Mouse (Mus musculus) megakaryocyte, embryonic 14.5 days (primary cell): ENCODE results near the gene S100a4. TPM values are rescaled to one million over a fixed set of nuclear protein-coding genes. Genes with fewer than 3 reads are reported as not detected.

Source experiments
- H3K27me3 ChIP-seq: replicated peaks from 2 replicates; pipeline ENCODE3; 2012; ENCODE audit warnings: inconsistent platforms
- H3K36me3 ChIP-seq: replicated peaks from 2 replicates; pipeline ENCODE3; 2012; ENCODE audit warnings: low read length, inconsistent platforms, mixed read lengths
- H3K4me1 ChIP-seq: 2 replicates; pipeline ENCODE4 v1.6.1; 2012; ENCODE audit warnings: inconsistent platforms
- H3K4me3 ChIP-seq: replicated peaks from 2 replicates; pipeline ENCODE3; 2012; ENCODE audit warnings: moderate library complexity, mild to moderate bottlenecking, inconsistent platforms
- H3K9me3 ChIP-seq: 2 replicates; pipeline ENCODE4 v1.6.1; 2012; ENCODE audit warnings: inconsistent platforms
- FLI1 ChIP-seq: IDR thresholded peaks from 2 replicates; pipeline ENCODE4 v1.6.1; 2012; ENCODE audit warnings: low read length, inconsistent platforms, mixed read lengths
- GATA1 ChIP-seq: IDR thresholded peaks from 3 replicates; pipeline ENCODE4 v1.6.1; 2012; ENCODE audit warnings: mixed read lengths, low read length, inconsistent platforms, borderline replicate concordance
- polyA plus RNA-seq: library from polyadenylated mRNA; stranded (reverse); fragments of >175 nt; gene quantifications from 2 replicates; pipeline ENCODE4 v1.2.3, GENCODE M21; 2012; ENCODE audit warnings: low replicate concordance; ENCODE audit not compliant: insufficient read depth

Gene S100a4
- polyA plus RNA-seq, 1 experiment: not detected

GRCm38 (mm10) chr3:90615911-90616310 is 12.3 kb downstream of the S100a4 start:
- TF ChIP-seq FLI1 (no peak), GATA1 (no peak)
- no peaks in the 10 kb centered on the region for H3K9me3 ChIP-seq
- no peak overlapping the region for H3K4me3 ChIP-seq
- peaks cover 40% of the 10 kb centered on the region for H3K4me1 ChIP-seq
- H3K36me3 ChIP-seq: no peaks in the 10 kb centered on the region
- peaks cover 38% of the 10 kb centered on the region for H3K27me3 ChIP-seq

- no peak overlapping the region for H3K4me3 ChIP-seq
- peaks cover 34% of the 10 kb centered on the region for H3K27me3 ChIP-seq
- TF ChIP-seq GATA1 (no peak), FLI1 (no peak)
- H3K36me3 ChIP-seq: no peaks in the 10 kb centered on the region
- H3K4me1 ChIP-seq: peaks cover 32% of the 10 kb centered on the region
- no peaks in the 10 kb centered on the region for H3K9me3 ChIP-seq
These were observed 14.0 kb downstream of the S100a4 start for GRCm38 (mm10) chr3:90617586-90617985.

GRCm38 (mm10) chr3:90621552-90621951 is 18.0 kb downstream of the S100a4 start:
- Histone ChIP-seq H3K27me3 (peaks cover 28% of the 10 kb centered on the region), H3K4me3 (no peak overlapping the region), H3K4me1 (peaks cover 2% of the 10 kb centered on the region; the same call in 1 of the 2 replicates), H3K9me3 (no peaks in the 10 kb centered on the region), H3K36me3 (no peaks in the 10 kb centered on the region)
- no peak for TF ChIP-seq GATA1
- TF ChIP-seq FLI1: no peak

GRCm38 (mm10) chr3:90623435-90624071 is 20.0 kb downstream of the S100a4 start:
- Histone ChIP-seq H3K4me1 (peaks cover 2% of the 10 kb centered on the region; the same call in 1 of the 2 replicates), H3K36me3 (no peaks in the 10 kb centered on the region), H3K27me3 (peaks cover 31% of the 10 kb centered on the region), H3K9me3 (no peaks in the 10 kb centered on the region), H3K4me3 (no peak overlapping the region)
- TF ChIP-seq GATA1 (no peak), FLI1 (no peak)

GRCm38 (mm10) chr3:90625496-90625895 is 21.9 kb downstream of the S100a4 start:
- no peak for TF ChIP-seq GATA1
- TF ChIP-seq FLI1: no peak
- Histone ChIP-seq H3K4me3 (no peak overlapping the region), H3K4me1 (peaks cover 2% of the 10 kb centered on the region; the same call in 1 of the 2 replicates)

GRCm38 (mm10) chr3:90626266-90627021 is 22.9 kb downstream of the S100a4 start:
- no peaks in the 10 kb centered on the region for H3K9me3 ChIP-seq
- TF ChIP-seq FLI1 (no peak), GATA1 (no peak)
- no peak overlapping the region for H3K4me3 ChIP-seq
- H3K36me3 ChIP-seq: no peaks in the 10 kb centered on the region
- H3K4me1 ChIP-seq: peaks cover 2% of the 10 kb centered on the region; the same call in 1 of the 2 replicates
- H3K27me3 ChIP-seq: peaks cover 27% of the 10 kb centered on the region

More at GRCm38 (mm10) chr3:90625496-90625895, 21.9 kb downstream of the S100a4 start:
- peaks cover 31% of the 10 kb centered on the region for H3K27me3 ChIP-seq
- no peaks in the 10 kb centered on the region for H3K9me3 ChIP-seq
- no peaks in the 10 kb centered on the region for H3K36me3 ChIP-seq

GRCm38 (mm10) chr3:90627366-90627765 is 23.8 kb downstream of the S100a4 start:
- TF ChIP-seq GATA1 (no peak), FLI1 (no peak)
- Histone ChIP-seq H3K36me3 (no peaks in the 10 kb centered on the region), H3K9me3 (no peaks in the 10 kb centered on the region), H3K4me3 (no peak overlapping the region), H3K4me1 (no peaks in the 10 kb centered on the region; the same call in 1 of the 2 replicates), H3K27me3 (peaks cover 22% of the 10 kb centered on the region)

- Histone ChIP-seq H3K9me3 (no peaks in the 10 kb centered on the region), H3K4me1 (no peaks in the 10 kb centered on the region; the same call in 1 of the 2 replicates), H3K4me3 (no peak overlapping the region), H3K36me3 (no peaks in the 10 kb centered on the region), H3K27me3 (peaks cover 20% of the 10 kb centered on the region)
- TF ChIP-seq FLI1: no peak
- TF ChIP-seq GATA1: no peak
These were observed 24.2 kb downstream of the S100a4 start for GRCm38 (mm10) chr3:90627807-90628206.

- Histone ChIP-seq H3K9me3 (0 out of 2 replicates have a peak, but pooled peaks cover 4% of the 10 kb centered on the region), H3K36me3 (no peaks in the 10 kb centered on the region)
- TF ChIP-seq GATA1: no peak
- TF ChIP-seq FLI1: no peak
These were observed 25.7 kb downstream of the S100a4 start for GRCm38 (mm10) chr3:90629298-90629697.

GRCm38 (mm10) chr3:90631984-90632383 is 28.4 kb downstream of the S100a4 start:
- Histone ChIP-seq H3K27me3 (peaks cover 6% of the 10 kb centered on the region), H3K9me3 (0 out of 2 replicates have a peak, but pooled peaks cover 4% of the 10 kb centered on the region), H3K36me3 (no peaks in the 10 kb centered on the region), H3K4me3 (no peak overlapping the region), H3K4me1 (no peaks in the 10 kb centered on the region)
- TF ChIP-seq GATA1 (no peak), FLI1 (no peak)

More at GRCm38 (mm10) chr3:90629298-90629697, 25.7 kb downstream of the S100a4 start:
- peaks cover 15% of the 10 kb centered on the region for H3K27me3 ChIP-seq
- H3K4me3 ChIP-seq: no peak overlapping the region
- H3K4me1 ChIP-seq: no peaks in the 10 kb centered on the region; the same call in 1 of the 2 replicates
